Mouse (Mus musculus): ENCODE measurements at regions not wholly inside any gene's neighbourhood (a gene's known extent, or its start where the extent isn't known, plus 50 kb on each side); places are given as distances from the start of the nearest gene placed in this dataset.
"Not testable (repeated sequence)": the region's sequence is repeated elsewhere in the genome, so short reads cannot be mapped to it uniquely, and the experiment has no call there.

DNA sequence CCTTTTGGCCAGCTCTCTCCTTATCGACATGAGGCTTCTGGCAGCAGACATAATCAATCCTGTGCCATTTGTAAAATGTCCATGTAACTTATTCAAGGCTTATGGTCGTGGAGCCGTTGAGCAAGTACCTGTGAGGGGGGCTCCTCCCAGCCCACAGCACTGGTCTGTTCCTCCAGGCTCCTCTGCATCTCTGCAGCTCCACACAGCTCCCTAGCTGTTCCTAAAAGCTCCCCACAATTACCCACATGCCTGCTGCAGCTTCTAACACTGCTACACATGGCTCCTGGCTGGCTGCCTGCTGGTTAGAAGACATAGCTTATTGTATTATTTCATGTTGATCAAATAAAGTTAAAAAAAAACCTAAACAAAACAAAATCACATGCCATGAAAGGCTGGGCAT, 77.9 kb downstream of the Tcp10c start:
- H3K9ac ChIP-seq (ENCODE audit: low read depth, low read length); H3K27ac ChIP-seq (replicated peaks; ENCODE audit: insufficient read depth, low read depth, low read length); H3K36me3 ChIP-seq (ENCODE audit: control insufficient read depth, insufficient read depth, low read length); H3K27me3 ChIP-seq (ENCODE audit: control insufficient read depth, insufficient read depth, low read length); DNase-seq (ENCODE audit: extremely low read depth, low read depth, low spot score); H3K4me1 ChIP-seq (ENCODE audit: control insufficient read depth, insufficient read depth, low read length); H3K79me2 ChIP-seq (ENCODE audit: control insufficient read depth, insufficient read depth, low read length); H3K4me3 ChIP-seq (ENCODE audit: insufficient read depth, low read depth, low read length): not testable (repeated sequence)
- WGBS: 66% methylated on average over 3 of the region's 3 CpGs

DNA sequence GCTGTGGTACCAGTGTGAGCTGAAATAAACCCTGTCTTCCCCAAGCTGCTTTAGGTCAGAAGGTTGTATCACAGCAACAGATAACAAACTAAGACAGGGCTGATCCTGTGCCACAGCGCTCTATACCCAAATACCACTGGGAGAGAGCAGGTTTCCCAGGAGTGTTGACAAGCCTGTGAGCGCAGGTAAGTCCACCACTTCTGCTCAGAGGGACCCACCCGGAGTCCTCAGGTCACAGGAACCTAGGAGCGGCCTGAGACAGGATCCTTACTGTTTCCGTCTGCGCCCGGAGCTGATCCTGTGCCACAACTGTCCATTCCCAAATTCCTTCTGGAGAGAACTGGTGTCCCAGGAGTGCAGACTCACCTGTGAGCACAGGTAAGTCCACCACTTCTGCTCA, 79.8 kb downstream of the Tcp10c start:
- H3K9ac ChIP-seq (ENCODE audit: low read depth, low read length); H3K27me3 ChIP-seq (ENCODE audit: control insufficient read depth, insufficient read depth, low read length); H3K4me3 ChIP-seq (ENCODE audit: insufficient read depth, low read depth, low read length); H3K36me3 ChIP-seq (ENCODE audit: control insufficient read depth, insufficient read depth, low read length); H3K4me1 ChIP-seq (ENCODE audit: control insufficient read depth, insufficient read depth, low read length); DNase-seq (ENCODE audit: extremely low read depth, low read depth, low spot score); H3K79me2 ChIP-seq (ENCODE audit: control insufficient read depth, insufficient read depth, low read length); H3K27ac ChIP-seq (replicated peaks; ENCODE audit: insufficient read depth, low read depth, low read length): not testable (repeated sequence)
- WGBS: 86% methylated on average over 7 of the region's 7 CpGs

DNA sequence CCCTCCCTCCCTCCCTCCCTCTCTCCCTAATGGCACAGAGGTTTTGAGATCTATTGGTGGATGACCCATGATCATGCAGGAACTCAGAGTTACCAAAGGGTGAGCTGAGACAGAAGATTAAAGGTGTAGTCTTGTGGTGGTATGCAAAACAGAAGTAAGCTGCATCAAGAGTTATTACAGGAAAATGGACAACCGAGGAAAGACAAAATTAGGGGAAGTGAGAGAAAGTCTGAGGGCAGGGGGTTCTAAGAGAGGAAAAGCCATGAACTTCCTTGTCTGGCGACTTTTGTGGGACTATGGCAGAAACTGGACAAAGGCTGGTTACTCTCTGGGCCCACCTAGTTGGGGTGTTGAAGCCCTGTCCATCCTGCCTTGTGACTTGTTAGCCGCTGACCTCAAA, 84.4 kb downstream of the Tcp10c start:
- 79% methylated on average over 3 of the region's 3 CpGs for WGBS

DNA sequence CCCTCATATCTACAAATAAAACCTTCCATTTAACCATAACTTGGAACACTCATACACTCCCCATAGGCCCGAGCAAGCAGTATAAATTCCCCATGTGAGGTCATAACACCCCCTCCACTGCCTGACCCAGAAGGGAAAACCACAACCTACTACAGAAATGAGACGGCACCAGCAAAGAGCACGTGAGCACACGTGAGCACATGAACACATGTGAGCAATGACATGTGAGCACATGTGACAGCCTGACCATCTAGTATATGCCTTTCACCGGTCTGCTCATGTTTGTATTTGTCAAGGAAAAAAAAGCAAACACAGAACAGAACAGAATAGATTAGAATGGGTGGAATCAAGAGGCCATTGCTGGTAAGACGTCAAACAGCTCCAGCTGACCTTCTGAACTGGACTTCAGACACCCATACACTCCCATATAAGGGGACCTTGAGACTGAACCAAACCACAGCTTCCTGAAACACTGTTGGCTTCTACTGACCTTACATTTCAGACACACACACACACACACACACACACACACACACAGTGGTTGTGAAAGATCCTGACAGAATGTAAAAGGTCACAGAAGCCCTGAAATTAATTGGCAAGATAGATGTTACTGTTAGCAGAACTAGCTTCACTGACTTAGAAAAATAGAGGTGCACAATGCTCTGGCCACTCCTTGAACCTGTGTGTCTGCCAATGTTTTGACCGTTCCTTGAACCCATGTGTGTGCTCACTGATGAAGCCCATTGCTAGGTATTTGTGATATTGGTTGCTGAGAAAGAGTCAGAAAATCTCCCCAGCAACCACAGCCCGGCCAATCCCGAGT, 86.5 kb downstream of the Tcp10c start:
- H3K36me3 ChIP-seq (ENCODE audit: control insufficient read depth, insufficient read depth, low read length); H3K27me3 ChIP-seq (ENCODE audit: control insufficient read depth, insufficient read depth, low read length); H3K4me1 ChIP-seq (ENCODE audit: control insufficient read depth, insufficient read depth, low read length); H3K27ac ChIP-seq (replicated peaks; ENCODE audit: insufficient read depth, low read depth, low read length); H3K9ac ChIP-seq (ENCODE audit: low read depth, low read length); H3K79me2 ChIP-seq (ENCODE audit: control insufficient read depth, insufficient read depth, low read length); H3K4me3 ChIP-seq (ENCODE audit: insufficient read depth, low read depth, low read length): not testable (repeated sequence)
- peak; percentile 7 for DNase-seq (ENCODE audit: extremely low read depth, low read depth, low spot score)
- WGBS: 73% methylated on average over 9 of the region's 9 CpGs

More for the DNA sequence above, 84.4 kb downstream of the Tcp10c start:
- H3K27me3 ChIP-seq (ENCODE audit: control insufficient read depth, insufficient read depth, low read length); H3K4me1 ChIP-seq (ENCODE audit: control insufficient read depth, insufficient read depth, low read length); DNase-seq (ENCODE audit: extremely low read depth, low read depth, low spot score); H3K79me2 ChIP-seq (ENCODE audit: control insufficient read depth, insufficient read depth, low read length); H3K27ac ChIP-seq (replicated peaks; ENCODE audit: insufficient read depth, low read depth, low read length); H3K9ac ChIP-seq (ENCODE audit: low read depth, low read length); H3K36me3 ChIP-seq (ENCODE audit: control insufficient read depth, insufficient read depth, low read length); H3K4me3 ChIP-seq (ENCODE audit: insufficient read depth, low read depth, low read length): not testable (repeated sequence)

DNA sequence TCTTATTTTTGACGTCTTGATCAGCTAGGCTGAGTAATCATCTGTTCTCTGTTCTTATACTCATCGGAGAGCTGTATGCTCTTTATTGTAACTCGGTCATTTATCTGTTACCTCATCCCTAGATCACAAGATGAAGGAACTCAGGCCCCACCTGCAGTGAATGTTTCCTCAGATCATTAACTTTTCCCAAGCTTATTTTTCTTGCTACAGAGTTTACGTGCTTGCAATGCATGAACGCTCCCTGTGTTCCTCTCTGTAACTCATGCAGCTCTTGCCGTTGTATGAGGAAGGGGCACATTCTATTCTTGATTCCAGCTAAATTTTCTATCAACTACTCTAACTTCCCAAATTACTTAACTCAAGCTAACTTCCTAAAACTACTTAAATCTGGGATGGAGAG, 87.9 kb downstream of the Tcp10c start:
- H3K27ac ChIP-seq (replicated peaks; ENCODE audit: insufficient read depth, low read depth, low read length); H3K79me2 ChIP-seq (ENCODE audit: control insufficient read depth, insufficient read depth, low read length): not testable (repeated sequence)
- 82% methylated on average over 6 of the region's 6 CpGs for WGBS

DNA sequence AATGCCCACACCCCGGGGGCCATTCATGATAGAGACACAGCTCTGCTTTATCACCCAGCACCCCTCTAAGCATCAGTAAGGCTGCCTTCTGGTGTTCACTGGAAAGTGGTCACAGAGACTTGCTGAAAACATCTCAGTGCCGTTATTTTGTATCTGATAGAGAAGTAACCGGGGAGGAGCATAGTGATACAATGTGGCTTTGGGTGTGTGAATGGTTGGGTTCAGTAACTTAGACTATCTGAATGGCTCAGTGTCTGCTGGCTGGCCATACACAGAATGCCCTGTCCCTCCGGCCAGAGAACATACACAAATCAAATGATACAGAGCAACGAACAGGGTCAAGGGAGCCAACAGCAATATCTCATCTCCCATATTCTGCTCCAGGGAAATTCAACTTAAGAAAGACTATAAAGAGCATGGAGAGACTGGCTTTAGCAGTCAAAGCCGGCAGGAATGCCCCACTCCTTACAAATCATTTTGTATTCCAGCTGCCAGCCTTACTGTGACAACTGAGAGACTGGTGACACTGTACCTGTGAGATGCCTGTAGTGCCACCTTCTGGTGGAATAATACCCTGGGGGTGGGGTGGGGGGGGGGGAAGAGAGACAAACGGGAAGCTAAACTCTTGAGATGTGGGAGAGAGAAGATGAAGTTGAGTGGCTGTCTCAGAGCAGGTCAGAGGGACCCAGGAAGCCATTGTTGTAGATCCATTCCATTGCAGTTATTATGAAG, 102.7 kb downstream of the Tcp10c start:
- H3K79me2 ChIP-seq (ENCODE audit: control insufficient read depth, insufficient read depth, low read length); H3K27me3 ChIP-seq (ENCODE audit: control insufficient read depth, insufficient read depth, low read length); H3K27ac ChIP-seq (replicated peaks; ENCODE audit: insufficient read depth, low read depth, low read length); DNase-seq (ENCODE audit: extremely low read depth, low read depth, low spot score); H3K9ac ChIP-seq (ENCODE audit: low read depth, low read length); H3K4me1 ChIP-seq (ENCODE audit: control insufficient read depth, insufficient read depth, low read length); H3K36me3 ChIP-seq (ENCODE audit: control insufficient read depth, insufficient read depth, low read length); H3K4me3 ChIP-seq (ENCODE audit: insufficient read depth, low read depth, low read length): not testable (repeated sequence)
- 79% methylated on average over 7 of the region's 7 CpGs for WGBS

More for the DNA sequence above, 87.9 kb downstream of the Tcp10c start:
- not testable (repeated sequence) for H3K27me3 ChIP-seq (ENCODE audit: control insufficient read depth, insufficient read depth, low read length); DNase-seq (ENCODE audit: extremely low read depth, low read depth, low spot score); H3K4me1 ChIP-seq (ENCODE audit: control insufficient read depth, insufficient read depth, low read length); H3K4me3 ChIP-seq (ENCODE audit: insufficient read depth, low read depth, low read length); H3K36me3 ChIP-seq (ENCODE audit: control insufficient read depth, insufficient read depth, low read length); H3K9ac ChIP-seq (ENCODE audit: low read depth, low read length)

DNA sequence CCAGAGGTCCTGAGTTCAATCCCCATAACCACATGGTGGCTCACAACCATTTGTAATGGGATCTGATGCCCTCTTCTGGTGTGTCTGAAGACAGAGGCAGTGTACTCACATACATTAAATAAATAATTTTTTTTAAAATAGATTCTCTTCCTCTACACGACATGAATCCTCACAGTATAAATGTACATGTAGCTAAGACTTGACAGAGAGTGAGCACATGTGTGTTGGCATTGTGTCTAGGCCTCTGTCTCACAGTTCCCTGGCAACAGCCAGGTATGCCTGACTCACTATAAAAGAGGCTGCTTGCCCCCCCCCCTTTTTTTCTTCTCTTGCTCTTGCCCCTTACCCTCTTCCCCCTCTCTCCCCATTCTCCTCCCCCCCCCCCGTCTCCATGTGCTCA, 103.6 kb downstream of the Tcp10c start:
- DNase-seq (ENCODE audit: extremely low read depth, low read depth, low spot score); H3K79me2 ChIP-seq (ENCODE audit: control insufficient read depth, insufficient read depth, low read length); H3K27me3 ChIP-seq (ENCODE audit: control insufficient read depth, insufficient read depth, low read length); H3K9ac ChIP-seq (ENCODE audit: low read depth, low read length); H3K36me3 ChIP-seq (ENCODE audit: control insufficient read depth, insufficient read depth, low read length); H3K4me1 ChIP-seq (ENCODE audit: control insufficient read depth, insufficient read depth, low read length); H3K4me3 ChIP-seq (ENCODE audit: insufficient read depth, low read depth, low read length); H3K27ac ChIP-seq (replicated peaks; ENCODE audit: insufficient read depth, low read depth, low read length): not testable (repeated sequence)
- WGBS: 66% methylated on average over 2 of the region's 2 CpGs

DNA sequence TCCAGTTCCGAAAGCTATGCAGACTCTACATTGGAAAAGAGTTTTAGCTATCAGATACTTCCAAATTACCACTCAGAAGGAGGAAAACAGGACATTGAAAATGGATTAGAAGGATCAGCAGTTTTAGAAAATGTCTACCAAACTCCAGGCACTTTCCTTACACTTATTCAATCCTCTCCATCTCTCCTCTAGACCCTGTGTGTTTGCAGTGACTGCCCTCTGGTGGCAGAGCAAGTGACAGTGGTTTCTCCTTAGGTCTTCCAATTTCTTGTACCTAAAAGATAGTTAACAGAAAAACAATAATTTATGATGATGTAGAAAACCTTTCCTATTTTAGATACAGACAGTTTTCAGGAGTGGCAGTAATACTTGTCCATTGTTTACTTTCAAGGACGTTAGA, 104.4 kb downstream of the Tcp10c start:
- WGBS: 57% methylated on average over 1 of the region's 2 CpGs
- not testable (repeated sequence) for H3K4me3 ChIP-seq (ENCODE audit: insufficient read depth, low read depth, low read length); H3K9ac ChIP-seq (ENCODE audit: low read depth, low read length); H3K36me3 ChIP-seq (ENCODE audit: control insufficient read depth, insufficient read depth, low read length); DNase-seq (ENCODE audit: extremely low read depth, low read depth, low spot score); H3K79me2 ChIP-seq (ENCODE audit: control insufficient read depth, insufficient read depth, low read length); H3K27me3 ChIP-seq (ENCODE audit: control insufficient read depth, insufficient read depth, low read length); H3K4me1 ChIP-seq (ENCODE audit: control insufficient read depth, insufficient read depth, low read length); H3K27ac ChIP-seq (replicated peaks; ENCODE audit: insufficient read depth, low read depth, low read length)

DNA sequence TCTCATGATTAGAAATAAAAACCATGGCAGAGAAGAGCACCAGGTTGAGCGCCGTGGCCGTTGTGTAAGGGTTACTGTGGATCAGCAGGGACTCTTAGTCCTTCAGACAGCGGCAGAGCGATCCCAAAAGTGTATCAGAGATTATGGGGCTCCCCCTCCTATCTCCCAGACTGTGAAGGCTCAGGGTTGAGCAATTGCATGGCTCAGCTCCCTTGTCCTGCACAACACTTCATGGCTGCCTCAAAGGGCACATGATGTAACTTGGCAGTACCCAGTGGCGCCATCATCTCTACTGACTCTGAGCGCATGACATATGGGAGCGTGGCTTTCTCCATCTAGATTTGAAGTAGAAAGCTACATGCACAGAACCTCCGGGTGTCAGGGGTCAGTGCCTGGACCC, 108.3 kb downstream of the Tcp10c start:
- 88% methylated on average over 2 of the region's 9 CpGs for WGBS
- not testable (repeated sequence) for H3K79me2 ChIP-seq (ENCODE audit: control insufficient read depth, insufficient read depth, low read length); H3K36me3 ChIP-seq (ENCODE audit: control insufficient read depth, insufficient read depth, low read length); H3K4me1 ChIP-seq (ENCODE audit: control insufficient read depth, insufficient read depth, low read length); DNase-seq (ENCODE audit: extremely low read depth, low read depth, low spot score); H3K4me3 ChIP-seq (ENCODE audit: insufficient read depth, low read depth, low read length); H3K27ac ChIP-seq (replicated peaks; ENCODE audit: insufficient read depth, low read depth, low read length); H3K27me3 ChIP-seq (ENCODE audit: control insufficient read depth, insufficient read depth, low read length); H3K9ac ChIP-seq (ENCODE audit: low read depth, low read length)
